Mouse (Mus musculus) heart, postnatal 0 days (tissue): ENCODE measurements around the gene Tinagl1.

ENCODE experiments used
- CTCF ChIP-seq: IDR thresholded peaks from 2 replicates; pipeline ENCODE4 v1.5.1; 2016; ENCODE audit warnings: antibody characterized with exemption, control low read depth, low read depth
- EP300 ChIP-seq: IDR thresholded peaks from 2 replicates; pipeline ENCODE4 v1.6.1; 2016; ENCODE audit warnings: antibody characterized with exemption, low read depth

GRCm38 (mm10) chr4:130212421-130212820 is 37.5 kb upstream of the Tinagl1 start:
- TF ChIP-seq CTCF (no peak), EP300 (no peak)
